Mouse (Mus musculus): ENCODE results near the gene Myo18b. TPM values are rescaled to one million over a fixed set of nuclear protein-coding genes. Genes with fewer than 3 reads are reported as not detected.

The Myo18b gene
- polyA plus RNA-seq, 1 experiment, result 2.9 TPM

Other genes starting within 250 kb of the Myo18b start
- gene Grk3, start 119.4 kb upstream of the Myo18b start, polyA plus RNA-seq (2012; rRNA removed), result 5.9 and 9.1 TPM in 2 replicates
- gene Crybb2, start 173.8 kb upstream of the Myo18b start, polyA plus RNA-seq (2012; rRNA removed), result not detected in 2 replicates
- 5.4 and 6.1 TPM in 2 replicates for gene Crybb3, start 185.2 kb upstream of the Myo18b start, polyA plus RNA-seq (2012; rRNA removed)